Mouse (Mus musculus): ENCODE measurements around the gene Gm16181. TPM values are rescaled to one million over a fixed set of nuclear protein-coding genes. Genes with fewer than 3 reads are reported as not detected.
A peak's percentile ranks its signal among the peaks of the same experiment; 100 is the strongest.

Gene Gm16181
- polyA plus RNA-seq, 1 experiment from 2014 or later, result 0.47 TPM

DNA sequence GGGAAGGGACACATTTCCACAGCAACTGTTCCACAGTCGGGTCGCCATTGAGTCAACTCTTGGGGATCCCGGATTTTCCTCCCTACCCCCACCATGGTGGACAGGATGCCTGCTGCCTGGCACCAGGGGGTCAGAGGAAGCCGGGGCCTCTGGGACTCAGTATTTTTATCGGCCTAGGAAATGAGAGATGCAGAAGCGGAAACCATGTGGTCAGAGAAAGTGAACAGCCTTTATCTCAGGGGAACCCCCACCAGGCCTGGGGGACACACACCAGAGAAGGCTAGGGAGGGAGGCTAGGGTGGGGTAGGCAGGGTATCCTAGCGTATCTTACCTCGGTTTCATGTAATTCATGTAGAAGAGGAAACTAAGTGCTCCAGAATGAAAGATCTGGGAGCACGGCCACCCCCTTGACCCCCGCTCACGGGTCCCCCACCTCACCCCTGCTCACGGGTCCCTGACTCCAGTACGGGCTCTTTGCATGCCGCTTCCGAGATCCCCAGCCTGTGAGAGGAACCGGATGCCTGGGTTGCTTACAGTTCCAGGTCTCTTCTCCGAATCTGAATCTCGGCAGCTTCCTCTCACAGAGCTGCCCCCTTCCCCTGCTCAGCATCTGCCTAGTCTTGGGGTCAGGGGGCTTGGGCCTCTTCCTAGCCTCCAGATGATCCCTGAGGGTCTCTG lies 2.0 kb upstream of the Gm16181 start:
- 77% methylated on average over 18 of the region's 18 CpGs for WGBS
- peaks cover 24% of the 10 kb centered on the region for H3K36me3 ChIP-seq (ENCODE audit: control insufficient read depth, insufficient read depth, low read length)
- H3K9me3 ChIP-seq (ENCODE audit: control insufficient read depth, low read length), result no peaks in the 10 kb centered on the region
- DNase-seq (ENCODE audit: low spot score) (no peak), ATAC-seq (ENCODE audit: low read depth) (no peak)
- no peak overlapping the region for H3K4me2 ChIP-seq (ENCODE audit: low read depth, low read length)
- H3K4me3 ChIP-seq (ENCODE audit: low read depth, low read length), result no peak overlapping the region
- no peak overlapping the region for H3K27ac ChIP-seq (replicated peaks; ENCODE audit: low read depth, low read length)
- no peaks in the 10 kb centered on the region for H3K27me3 ChIP-seq (replicated peaks; ENCODE audit: control insufficient read depth, insufficient read depth, low read length)
- 0 out of 2 replicates have a peak overlapping the region, but pooled peaks have one; percentile 16 for H3K9ac ChIP-seq (ENCODE audit: low read depth, low read length)
- H3K4me1 ChIP-seq (ENCODE audit: control insufficient read depth, insufficient read depth, low read length), result no peaks in the 10 kb centered on the region

DNA sequence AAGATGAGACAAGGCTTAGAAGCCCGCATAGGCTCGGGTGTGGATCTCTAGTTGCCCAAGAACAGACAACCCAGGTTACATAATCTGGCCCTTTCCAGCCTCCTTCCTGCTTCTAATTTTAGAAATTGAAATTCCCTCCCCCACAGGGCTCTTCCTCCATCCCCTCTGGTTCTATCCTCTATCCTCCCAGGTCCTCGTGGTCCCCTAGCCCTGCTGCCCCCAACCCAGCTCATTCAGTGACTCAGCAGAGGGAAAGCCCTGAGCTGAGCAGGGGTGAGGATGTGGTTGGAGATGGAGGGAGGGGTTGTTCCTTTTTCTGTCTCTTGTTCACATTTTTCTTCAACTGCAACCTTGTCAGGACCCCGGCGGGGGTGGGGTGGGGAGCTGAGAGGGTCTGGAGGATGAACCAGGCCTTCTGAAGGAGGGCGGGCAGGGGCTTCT lies 1.0 kb upstream of the Gm16181 start:
- no peak overlapping the region for H3K4me2 ChIP-seq (ENCODE audit: low read depth, low read length)
- H3K36me3 ChIP-seq (ENCODE audit: control insufficient read depth, insufficient read depth, low read length), result peaks cover 24% of the 10 kb centered on the region
- no peak for DNase-seq (ENCODE audit: low spot score)
- H3K4me1 ChIP-seq (ENCODE audit: control insufficient read depth, insufficient read depth, low read length), result no peaks in the 10 kb centered on the region
- H3K9me3 ChIP-seq (ENCODE audit: control insufficient read depth, low read length), result no peaks in the 10 kb centered on the region
- 0 out of 2 replicates have a peak overlapping the region, but pooled peaks have one; percentile 25 for H3K9ac ChIP-seq (ENCODE audit: low read depth, low read length)
- H3K27me3 ChIP-seq (replicated peaks; ENCODE audit: control insufficient read depth, insufficient read depth, low read length), result no peaks in the 10 kb centered on the region
- ATAC-seq (ENCODE audit: low read depth), result no peak
- 79% methylated on average over 6 of the region's 6 CpGs for WGBS
- H3K4me3 ChIP-seq (ENCODE audit: low read depth, low read length), result no peak overlapping the region
- no peak overlapping the region; the same call in 1 of the 2 replicates for H3K27ac ChIP-seq (replicated peaks; ENCODE audit: low read depth, low read length)

DNA sequence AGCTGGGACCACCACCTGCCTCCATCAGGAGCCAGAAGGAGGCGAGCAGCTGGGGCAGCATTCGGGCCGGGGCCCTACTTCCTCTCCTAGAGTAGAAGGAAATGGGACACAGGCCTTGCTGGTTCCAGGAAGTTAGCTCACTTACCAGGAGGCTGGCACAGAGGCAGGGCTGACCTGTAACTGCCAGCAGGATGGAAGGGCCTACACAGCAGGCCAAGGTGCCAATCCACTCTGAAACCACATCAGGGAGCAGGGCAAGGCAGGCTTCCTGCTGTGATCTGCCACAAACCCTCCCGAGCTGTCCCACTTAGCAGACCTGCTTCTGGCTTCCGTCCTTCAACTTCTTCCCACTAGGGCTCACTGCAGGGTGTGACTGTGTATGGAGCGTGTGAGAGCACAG lies 1.7 kb downstream of the Gm16181 start:
- H3K4me1 ChIP-seq (ENCODE audit: control insufficient read depth, insufficient read depth, low read length), result no peaks in the 10 kb centered on the region
- no peak overlapping the region for H3K4me2 ChIP-seq (ENCODE audit: low read depth, low read length)
- WGBS, result 73% methylated on average over 6 of the region's 6 CpGs
- H3K27ac ChIP-seq (replicated peaks; ENCODE audit: low read depth, low read length), result no peak overlapping the region
- no peak for ATAC-seq (ENCODE audit: low read depth)
- H3K9ac ChIP-seq (ENCODE audit: low read depth, low read length), result no peak overlapping the region
- H3K9me3 ChIP-seq (ENCODE audit: control insufficient read depth, low read length), result no peaks in the 10 kb centered on the region
- no peak for DNase-seq (ENCODE audit: low spot score)
- H3K36me3 ChIP-seq (ENCODE audit: control insufficient read depth, insufficient read depth, low read length), result peaks cover 35% of the 10 kb centered on the region
- no peaks in the 10 kb centered on the region for H3K27me3 ChIP-seq (replicated peaks; ENCODE audit: control insufficient read depth, insufficient read depth, low read length)
- no peak overlapping the region for H3K4me3 ChIP-seq (ENCODE audit: low read depth, low read length)

DNA sequence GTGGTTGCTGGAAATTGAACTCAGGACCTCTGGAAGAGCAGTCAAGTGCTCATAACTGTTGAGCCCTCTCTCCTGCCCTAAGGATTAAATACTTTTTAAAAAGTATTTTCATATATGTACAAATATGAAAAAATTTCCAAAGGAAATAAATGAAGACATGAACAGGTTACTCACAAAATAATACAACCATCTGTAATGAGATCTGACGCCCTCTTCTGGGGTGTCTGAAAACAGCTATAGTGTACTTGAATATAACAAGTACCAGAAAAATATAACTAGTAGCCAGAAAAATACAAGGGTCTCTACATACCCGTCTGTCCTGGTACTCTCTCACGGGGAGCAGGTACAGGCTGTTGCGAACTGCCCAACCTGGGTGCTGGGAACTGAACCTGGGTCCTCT lies 4.0 kb downstream of the Gm16181 start:
- no peak overlapping the region for H3K4me3 ChIP-seq (ENCODE audit: low read depth, low read length)
- no peaks in the 10 kb centered on the region for H3K4me1 ChIP-seq (ENCODE audit: control insufficient read depth, insufficient read depth, low read length)
- WGBS, result 98% methylated on average over 4 of the region's 4 CpGs
- no peaks in the 10 kb centered on the region for H3K27me3 ChIP-seq (replicated peaks; ENCODE audit: control insufficient read depth, insufficient read depth, low read length)
- H3K4me2 ChIP-seq (ENCODE audit: low read depth, low read length), result no peak overlapping the region
- ATAC-seq (ENCODE audit: low read depth), result no peak
- H3K36me3 ChIP-seq (ENCODE audit: control insufficient read depth, insufficient read depth, low read length), result peaks cover 52% of the 10 kb centered on the region
- H3K27ac ChIP-seq (replicated peaks; ENCODE audit: low read depth, low read length), result no peak overlapping the region
- DNase-seq (ENCODE audit: low spot score), result no peak
- H3K9ac ChIP-seq (ENCODE audit: low read depth, low read length), result no peak overlapping the region
- no peaks in the 10 kb centered on the region for H3K9me3 ChIP-seq (ENCODE audit: control insufficient read depth, low read length)

DNA sequence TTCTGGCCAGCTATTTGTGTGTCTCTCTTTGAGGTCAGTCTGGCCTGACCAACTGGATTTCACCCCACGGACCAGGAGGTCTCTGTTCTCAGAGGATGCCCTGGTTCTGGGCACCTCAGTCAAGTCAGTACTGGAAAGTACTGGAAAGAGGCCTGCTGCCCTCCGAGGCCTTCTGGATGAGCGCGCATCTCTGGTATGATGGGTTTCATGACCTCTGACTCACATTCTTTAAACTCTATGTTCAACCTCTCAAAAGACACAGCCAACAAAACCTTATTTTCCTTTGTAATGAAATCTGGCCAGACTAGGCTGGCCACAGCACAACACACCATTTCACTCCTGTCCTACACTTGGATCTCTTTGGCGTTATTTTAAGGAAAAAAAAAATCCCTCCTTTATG lies 4.8 kb downstream of the Gm16181 start:
- no peaks in the 10 kb centered on the region for H3K4me1 ChIP-seq (ENCODE audit: control insufficient read depth, insufficient read depth, low read length)
- no peak for ATAC-seq (ENCODE audit: low read depth)
- 85% methylated on average over 5 of the region's 5 CpGs for WGBS
- H3K27me3 ChIP-seq (replicated peaks; ENCODE audit: control insufficient read depth, insufficient read depth, low read length), result no peaks in the 10 kb centered on the region
- DNase-seq (ENCODE audit: low spot score), result no peak
- H3K9ac ChIP-seq (ENCODE audit: low read depth, low read length), result no peak overlapping the region
- peaks cover 50% of the 10 kb centered on the region for H3K36me3 ChIP-seq (ENCODE audit: control insufficient read depth, insufficient read depth, low read length)
- no peak overlapping the region for H3K27ac ChIP-seq (replicated peaks; ENCODE audit: low read depth, low read length)
- no peaks in the 10 kb centered on the region for H3K9me3 ChIP-seq (ENCODE audit: control insufficient read depth, low read length)
- no peak overlapping the region for H3K4me3 ChIP-seq (ENCODE audit: low read depth, low read length)
- no peak overlapping the region for H3K4me2 ChIP-seq (ENCODE audit: low read depth, low read length)

DNA sequence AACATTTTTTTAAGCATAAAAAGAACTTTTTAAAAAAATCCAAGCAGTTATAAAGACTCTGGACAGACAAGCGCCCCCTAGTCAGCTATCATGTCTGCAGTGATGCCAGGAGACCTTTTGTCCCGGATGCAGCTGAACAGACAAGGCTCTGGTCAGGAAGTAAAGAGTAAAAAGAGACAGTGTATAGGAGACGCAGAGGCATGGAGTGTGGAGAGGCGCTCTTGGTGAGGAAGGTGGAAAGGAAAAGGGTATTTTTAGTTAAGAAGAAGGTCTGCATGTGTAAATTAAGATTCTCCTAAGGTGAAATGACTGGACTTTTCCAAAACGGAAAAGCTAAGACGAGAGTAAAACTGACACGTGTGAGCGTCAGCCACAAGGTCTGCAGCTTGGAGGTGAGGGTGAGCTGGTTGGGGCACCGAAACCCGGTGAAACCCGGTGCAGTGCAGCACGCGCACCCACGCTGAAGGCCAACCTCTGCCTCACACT lies 6.0 kb downstream of the Gm16181 start:
- H3K9me3 ChIP-seq (ENCODE audit: control insufficient read depth, low read length), result no peaks in the 10 kb centered on the region
- WGBS, result 86% methylated on average over 14 of the region's 14 CpGs

DNA sequence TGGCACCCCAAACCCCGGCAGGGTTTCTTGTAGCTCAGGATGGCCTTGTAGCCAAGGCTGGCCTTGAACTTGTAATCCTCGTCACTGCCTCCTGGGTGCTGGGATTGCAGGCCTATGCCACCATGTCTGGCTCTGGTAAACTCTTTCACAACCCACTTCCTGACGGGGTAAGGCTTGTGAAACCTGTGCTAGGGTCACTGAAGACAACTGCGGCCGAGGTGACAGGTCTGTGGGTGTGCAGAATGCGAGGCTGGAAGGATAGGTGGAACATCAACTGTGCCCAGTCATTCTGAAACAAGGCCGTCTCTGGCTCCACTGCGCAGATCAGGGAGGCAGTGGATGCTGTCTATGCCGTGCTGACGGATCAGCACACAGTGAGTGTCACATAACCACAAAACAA lies 10.4 kb downstream of the Gm16181 start:
- Histone ChIP-seq H3K36me3 (ENCODE audit: control insufficient read depth, insufficient read depth, low read length) (peaks cover 54% of the 10 kb centered on the region), H3K4me2 (ENCODE audit: low read depth, low read length) (no peak overlapping the region), H3K27me3 (replicated peaks; ENCODE audit: control insufficient read depth, insufficient read depth, low read length) (no peaks in the 10 kb centered on the region), H3K9ac (ENCODE audit: low read depth, low read length) (no peak overlapping the region), H3K4me1 (ENCODE audit: control insufficient read depth, insufficient read depth, low read length) (peaks cover 4% of the 10 kb centered on the region; the same call in 1 of the 2 replicates), H3K27ac (replicated peaks; ENCODE audit: low read depth, low read length) (no peak overlapping the region), H3K4me3 (ENCODE audit: low read depth, low read length) (no peak overlapping the region), H3K9me3 (ENCODE audit: control insufficient read depth, low read length) (no peaks in the 10 kb centered on the region)
- WGBS, result 91% methylated on average over 10 of the region's 10 CpGs
- DNase-seq (ENCODE audit: low spot score) (no peak), ATAC-seq (ENCODE audit: low read depth) (no peak)

More for the DNA sequence above, 6.0 kb downstream of the Gm16181 start:
- no peak overlapping the region for H3K4me2 ChIP-seq (ENCODE audit: low read depth, low read length)
- no peaks in the 10 kb centered on the region for H3K4me1 ChIP-seq (ENCODE audit: control insufficient read depth, insufficient read depth, low read length)
- peaks cover 51% of the 10 kb centered on the region for H3K36me3 ChIP-seq (ENCODE audit: control insufficient read depth, insufficient read depth, low read length)
- no peak overlapping the region for H3K9ac ChIP-seq (ENCODE audit: low read depth, low read length)
- no peaks in the 10 kb centered on the region for H3K27me3 ChIP-seq (replicated peaks; ENCODE audit: control insufficient read depth, insufficient read depth, low read length)
- no peak overlapping the region for H3K27ac ChIP-seq (replicated peaks; ENCODE audit: low read depth, low read length)
- no peak overlapping the region for H3K4me3 ChIP-seq (ENCODE audit: low read depth, low read length)
- DNase-seq (ENCODE audit: low spot score) (no peak), ATAC-seq (ENCODE audit: low read depth) (no peak)

DNA sequence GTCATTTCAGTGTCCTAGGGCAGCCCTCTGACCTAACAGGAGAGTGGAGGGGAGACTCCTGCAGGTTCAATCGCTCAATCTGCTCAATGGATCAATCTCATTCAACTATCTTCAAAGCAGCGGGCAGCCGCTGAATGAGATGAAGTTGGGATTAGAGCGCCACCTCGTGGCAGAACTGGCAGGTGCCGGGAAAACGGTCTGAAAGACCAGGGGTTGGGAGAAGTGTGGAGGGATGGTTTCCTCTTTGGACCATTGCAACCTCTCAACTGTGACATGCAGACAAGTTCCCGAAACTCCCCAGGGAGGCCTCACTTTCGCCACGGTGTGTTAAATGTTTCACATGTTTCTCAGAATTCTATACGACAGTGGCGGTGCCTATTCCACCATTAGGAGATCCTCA lies 11.4 kb downstream of the Gm16181 start:
- H3K4me2 ChIP-seq (ENCODE audit: low read depth, low read length), result peak overlapping the region; percentile 4; the same call in 1 of the 2 replicates
- H3K9ac ChIP-seq (ENCODE audit: low read depth, low read length), result 0 out of 2 replicates have a peak overlapping the region, but pooled peaks have one; percentile 10
- no peak for ATAC-seq (ENCODE audit: low read depth)
- H3K27me3 ChIP-seq (replicated peaks; ENCODE audit: control insufficient read depth, insufficient read depth, low read length), result no peaks in the 10 kb centered on the region
- no peak overlapping the region for H3K27ac ChIP-seq (replicated peaks; ENCODE audit: low read depth, low read length)
- peak; percentile 81 for DNase-seq (ENCODE audit: low spot score)
- no peaks in the 10 kb centered on the region for H3K9me3 ChIP-seq (ENCODE audit: control insufficient read depth, low read length)
- peaks cover 4% of the 10 kb centered on the region; the same call in 1 of the 2 replicates for H3K4me1 ChIP-seq (ENCODE audit: control insufficient read depth, insufficient read depth, low read length)
- no peak overlapping the region for H3K4me3 ChIP-seq (ENCODE audit: low read depth, low read length)
- WGBS, result 15% methylated on average over 12 of the region's 12 CpGs
- H3K36me3 ChIP-seq (ENCODE audit: control insufficient read depth, insufficient read depth, low read length), result peaks cover 53% of the 10 kb centered on the region

DNA sequence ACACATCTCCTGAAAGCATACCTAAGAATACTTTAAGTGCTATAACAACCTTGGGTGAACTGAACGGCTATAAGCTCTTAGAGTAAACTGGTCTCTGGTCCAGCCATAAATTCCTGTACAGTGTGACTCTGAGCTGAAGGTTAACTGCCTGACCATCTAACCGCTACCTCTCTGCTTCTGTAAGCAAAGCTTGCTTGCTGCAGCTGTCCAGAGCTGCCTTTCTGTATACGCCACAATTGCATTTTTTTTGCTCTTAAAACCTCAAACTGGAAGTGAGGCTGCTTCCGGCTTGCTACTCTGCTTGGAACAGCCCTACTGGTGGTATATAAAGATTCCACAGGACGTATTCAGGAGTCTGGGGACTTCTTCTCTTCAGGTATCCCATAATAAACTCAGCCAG lies 12.0 kb downstream of the Gm16181 start:
- H3K36me3 ChIP-seq (ENCODE audit: control insufficient read depth, insufficient read depth, low read length), result peaks cover 47% of the 10 kb centered on the region

More for the DNA sequence above, 12.0 kb downstream of the Gm16181 start:
- Histone ChIP-seq H3K27ac (replicated peaks; ENCODE audit: low read depth, low read length) (peak overlapping the region; percentile 65; the same call in 1 of the 2 replicates), H3K4me1 (ENCODE audit: control insufficient read depth, insufficient read depth, low read length) (peaks cover 4% of the 10 kb centered on the region; the same call in 1 of the 2 replicates), H3K4me2 (ENCODE audit: low read depth, low read length) (no peak overlapping the region), H3K9ac (ENCODE audit: low read depth, low read length) (peak overlapping the region; percentile 48), H3K9me3 (ENCODE audit: control insufficient read depth, low read length) (no peaks in the 10 kb centered on the region), H3K4me3 (ENCODE audit: low read depth, low read length) (no peak overlapping the region), H3K27me3 (replicated peaks; ENCODE audit: control insufficient read depth, insufficient read depth, low read length) (no peaks in the 10 kb centered on the region)
- 83% methylated on average over 5 of the region's 5 CpGs for WGBS
- ATAC-seq (ENCODE audit: low read depth) (no peak), DNase-seq (ENCODE audit: low spot score) (no peak)
